Comparison of ENCODE assay signal across 8 mouse cellular contexts in the genomic region with DNA sequence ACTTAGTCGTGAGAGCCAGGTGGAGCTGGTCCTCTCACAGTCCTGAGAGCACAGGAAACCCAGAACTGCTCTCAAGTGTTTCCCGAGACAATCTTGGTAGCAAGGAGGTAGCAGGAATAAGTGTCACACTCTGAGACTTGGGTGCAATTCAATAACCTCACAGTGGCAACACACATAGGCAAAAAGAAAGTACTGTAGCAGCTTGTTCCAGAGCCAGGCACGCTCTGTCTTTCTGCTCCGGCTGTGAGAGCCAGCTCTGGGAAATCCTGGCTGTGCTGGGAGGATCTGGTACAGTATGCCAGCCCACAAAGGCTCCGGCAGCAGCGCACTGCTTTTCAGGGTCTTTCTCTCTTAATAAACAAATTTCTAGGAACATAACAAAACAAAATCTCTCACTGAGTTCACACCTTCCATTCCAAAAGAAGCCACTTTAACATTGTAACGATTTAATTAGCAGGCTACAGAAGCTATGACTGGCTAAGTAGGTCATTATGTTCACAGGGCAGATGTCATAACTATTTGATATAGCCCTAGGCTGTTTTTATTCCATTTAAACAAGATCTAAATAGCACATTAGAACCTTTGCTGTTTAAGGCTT. TPM values are rescaled to one million over a fixed set of nuclear protein-coding genes. Genes with fewer than 3 reads are reported as not detected.
A peak's percentile ranks its signal among the peaks of the same experiment; 100 is the strongest.
DNase-seq lines count a peak whose midpoint lies in the region; ATAC-seq and TF ChIP-seq lines count a peak whose summit lies in the region.

No protein-coding gene starts in this region.

- no peak for TF ChIP-seq POLR2A in limb, embryonic 14.5 days (IDR thresholded peaks at IDR 0.05; ENCODE audit: borderline replicate concordance, extremely low read depth, insufficient read depth, insufficient read length)

- ATAC-seq in lung, embryonic 16.5 days (ENCODE audit: low read depth) = no peak
- ATAC-seq in hindbrain, embryonic 11.5 days (ENCODE audit: low FRiP score) = no peak
- ATAC-seq in limb, embryonic 14.5 days (ENCODE audit: low FRiP score, low read depth) = no peak
- ATAC-seq in CD4-positive, CD25-positive, alpha-beta regulatory T cell, adult 4 months = no peak

- no peaks in the 10 kb centered on the region for H3K9me3 ChIP-seq in lung, embryonic 16.5 days (ENCODE audit: control insufficient read depth, low read length)
- no peaks in the 10 kb centered on the region for H3K9me3 ChIP-seq in forebrain, embryonic 10.5 days
- no peaks in the 10 kb centered on the region for H3K9me3 ChIP-seq in hindbrain, embryonic 11.5 days (ENCODE audit: control insufficient read depth, low read length)
- no peaks in the 10 kb centered on the region for H3K9me3 ChIP-seq in limb, embryonic 14.5 days (ENCODE audit: control insufficient read depth, low read length)

- no peaks in the 10 kb centered on the region for H3K27me3 ChIP-seq in lung, embryonic 16.5 days (ENCODE audit: control insufficient read depth, insufficient read depth, low read depth, low read length)
- no peaks in the 10 kb centered on the region for H3K27me3 ChIP-seq in forebrain, embryonic 10.5 days (ENCODE audit: poor library complexity, severe bottlenecking)
- no peaks in the 10 kb centered on the region for H3K27me3 ChIP-seq in hindbrain, embryonic 11.5 days (ENCODE audit: control insufficient read depth, insufficient read depth, low read length)
- no peaks in the 10 kb centered on the region for H3K27me3 ChIP-seq in limb, embryonic 14.5 days (ENCODE audit: control insufficient read depth, insufficient read depth, low read length)

- H3K4me3 ChIP-seq in lung, embryonic 16.5 days (ENCODE audit: low read length) = peak overlapping the region; percentile 87
- H3K4me3 ChIP-seq in forebrain, embryonic 10.5 days = peak overlapping the region; percentile 67
- peak overlapping the region; percentile 83 for H3K4me3 ChIP-seq in hindbrain, embryonic 11.5 days (ENCODE audit: low read depth, low read length)
- peak overlapping the region; percentile 82 for H3K4me3 ChIP-seq in limb, embryonic 14.5 days (replicated peaks; ENCODE audit: low read length)

- 52% methylated on average over 7 of the region's 7 CpGs for WGBS in lung, embryonic 16.5 days
- WGBS in forebrain, embryonic 10.5 days = 84% methylated on average over 7 of the region's 7 CpGs
- 77% methylated on average over 7 of the region's 7 CpGs for WGBS in hindbrain, embryonic 11.5 days
- 46% methylated on average over 7 of the region's 7 CpGs for WGBS in limb, embryonic 14.5 days

- H3K27ac ChIP-seq in lung, embryonic 16.5 days (ENCODE audit: low read length) = no peak overlapping the region
- no peak overlapping the region for H3K27ac ChIP-seq in forebrain, embryonic 10.5 days
- H3K27ac ChIP-seq in hindbrain, embryonic 11.5 days (ENCODE audit: low read depth, low read length) = no peak overlapping the region
- H3K27ac ChIP-seq in limb, embryonic 14.5 days (replicated peaks; ENCODE audit: low read depth, low read length) = no peak overlapping the region

- peak overlapping the region; percentile 69 for H3K4me2 ChIP-seq in lung, embryonic 16.5 days (ENCODE audit: low read depth, low read length)
- peak overlapping the region; percentile 90 for H3K4me2 ChIP-seq in hindbrain, embryonic 11.5 days (replicated peaks; ENCODE audit: low read depth, low read length)
- peak overlapping the region; percentile 90 for H3K4me2 ChIP-seq in limb, embryonic 14.5 days (replicated peaks; ENCODE audit: low read depth, low read length, severe bottlenecking)

- no peak for DNase-seq in lung, postnatal 14 days
- no peak for DNase-seq in forebrain, embryonic 10.5 days (ENCODE audit: extremely low spot score, low spot score)
- DNase-seq in hindbrain, embryonic 11.5 days (ENCODE audit: low spot score) = no peak
- DNase-seq in limb, embryonic 14.5 days (ENCODE audit: low spot score) = no peak
- peak; percentile 61 to 77 for DNase-seq in right cerebral cortex, postnatal 36 days (ENCODE audit: low spot score in 2 of 2)
- DNase-seq in spleen, postnatal 10 days (ENCODE audit: low spot score in 2 of 2) = no peak

- H3K9ac ChIP-seq in lung, embryonic 16.5 days (ENCODE audit: low read length) = peak overlapping the region; percentile 6; the same call in 1 of the 2 replicates
- no peak overlapping the region; the same call in 1 of the 2 replicates for H3K9ac ChIP-seq in hindbrain, embryonic 11.5 days (ENCODE audit: low read depth, low read length)
- peak overlapping the region; percentile 83 for H3K9ac ChIP-seq in limb, embryonic 14.5 days (ENCODE audit: low read depth, low read length, severe bottlenecking)

- H3K36me3 ChIP-seq in lung, embryonic 16.5 days (ENCODE audit: control insufficient read depth, insufficient read depth, low read length) = no peaks in the 10 kb centered on the region; the same call in 1 of the 2 replicates
- H3K36me3 ChIP-seq in forebrain, embryonic 10.5 days (replicated peaks) = peaks cover 21% of the 10 kb centered on the region
- H3K36me3 ChIP-seq in hindbrain, embryonic 11.5 days (ENCODE audit: control insufficient read depth, insufficient read depth, low read length) = no peaks in the 10 kb centered on the region
- peaks cover 7% of the 10 kb centered on the region; the same call in 1 of the 2 replicates for H3K36me3 ChIP-seq in limb, embryonic 14.5 days (ENCODE audit: control insufficient read depth, insufficient read depth, low read length)

- H3K4me1 ChIP-seq in lung, embryonic 16.5 days (replicated peaks; ENCODE audit: control insufficient read depth, insufficient read depth, low read length) = peaks cover 10% of the 10 kb centered on the region
- H3K4me1 ChIP-seq in forebrain, embryonic 10.5 days = peaks cover 21% of the 10 kb centered on the region
- H3K4me1 ChIP-seq in hindbrain, embryonic 11.5 days (replicated peaks; ENCODE audit: control insufficient read depth, insufficient read depth, low read length) = no peaks in the 10 kb centered on the region; the same call in 1 of the 2 replicates
- peaks cover 8% of the 10 kb centered on the region; the same call in 1 of the 2 replicates for H3K4me1 ChIP-seq in limb, embryonic 14.5 days (ENCODE audit: control insufficient read depth, insufficient read depth, low read length)

RNA-seq across cellular contexts. Expression of a gene that starts 1.5 kb away (rescaled TPM):
- polyA plus RNA-seq in lung, embryonic 16.5 days (2015; fragmentation: Nextera tagmentation; extraction: Ambion mirVana) = 4.3 and 4.5 TPM in 2 replicates
- polyA plus RNA-seq in forebrain, embryonic 10.5 days (2016; fragmentation: Nextera tagmentation; extraction: Ambion mirVana) = 5.9 and 6.5 TPM in 2 replicates
- 10.6 and 12.0 TPM in 2 replicates for polyA plus RNA-seq in hindbrain, embryonic 11.5 days (2014; fragmentation: Nextera tagmentation; extraction: Ambion mirVana)
- 7.2 and 8.4 TPM in 2 replicates for polyA plus RNA-seq in limb, embryonic 14.5 days (2012; rRNA removed)
- 8.2 TPM in 2 replicates for polyA plus RNA-seq in limb, embryonic 14.5 days (2014; fragmentation: Nextera tagmentation; extraction: Ambion mirVana)
- polyA plus RNA-seq in CD4-positive, CD25-positive, alpha-beta regulatory T cell, adult 4 months (2017; shearing (Covaris generic)) = 1 to 10 TPM; 1.6 to 2.4 TPM

RNA-seq across cellular contexts. Expression of a gene that starts 12.1 kb away (rescaled TPM):
- 12.5 and 12.7 TPM in 2 replicates for polyA plus RNA-seq in lung, embryonic 16.5 days (2015; fragmentation: Nextera tagmentation; extraction: Ambion mirVana)
- 15.9 and 19.8 TPM in 2 replicates for polyA plus RNA-seq in forebrain, embryonic 10.5 days (2016; fragmentation: Nextera tagmentation; extraction: Ambion mirVana)
- 13.1 and 15.7 TPM in 2 replicates for polyA plus RNA-seq in hindbrain, embryonic 11.5 days (2014; fragmentation: Nextera tagmentation; extraction: Ambion mirVana)
- 14.8 and 15.0 TPM in 2 replicates for polyA plus RNA-seq in limb, embryonic 14.5 days (2012; rRNA removed)
- 11.2 and 11.6 TPM in 2 replicates for polyA plus RNA-seq in limb, embryonic 14.5 days (2014; fragmentation: Nextera tagmentation; extraction: Ambion mirVana)
- polyA plus RNA-seq in CD4-positive, CD25-positive, alpha-beta regulatory T cell, adult 4 months (2017; shearing (Covaris generic)) = 10 to 100 TPM in 1 of 2 experiments, 1 to 10 TPM in 1; 8.1 to 11.0 TPM

RNA-seq across cellular contexts. Expression of a gene that starts 36.9 kb away (rescaled TPM):
- 0.05 and 0.11 TPM in 2 replicates for polyA plus RNA-seq in lung, embryonic 16.5 days (2015; fragmentation: Nextera tagmentation; extraction: Ambion mirVana)
- polyA plus RNA-seq in forebrain, embryonic 10.5 days (2016; fragmentation: Nextera tagmentation; extraction: Ambion mirVana) = 0.05 TPM in 1 of 2 replicates, not detected in the other
- polyA plus RNA-seq in hindbrain, embryonic 11.5 days (2014; fragmentation: Nextera tagmentation; extraction: Ambion mirVana) = 0.15 and 0.25 TPM in 2 replicates
- polyA plus RNA-seq in limb, embryonic 14.5 days (2012; rRNA removed) = 0.54 and 0.64 TPM in 2 replicates
- polyA plus RNA-seq in limb, embryonic 14.5 days (2014; fragmentation: Nextera tagmentation; extraction: Ambion mirVana) = 0.25 and 0.45 TPM in 2 replicates
- not detected for polyA plus RNA-seq in CD4-positive, CD25-positive, alpha-beta regulatory T cell, adult 4 months (2017; shearing (Covaris generic))

Comparison
In these comparisons a context has a peak if more than half of its experiments do, and no peak if none do; other contexts are left out.
1. DNase-seq: peak in right cerebral cortex, postnatal 36 days (2 of 2); none in lung, postnatal 14 days (single experiment), forebrain, embryonic 10.5 days (single experiment), hindbrain, embryonic 11.5 days (single experiment), limb, embryonic 14.5 days (single experiment) and spleen, postnatal 10 days (0 of 2).
2. Peak in every context shown above with its lines, with median percentiles within 50 percentile points of each other: H3K4me2 ChIP-seq and H3K4me3 ChIP-seq.